Mouse (Mus musculus) C2C12 (cell line): ENCODE results near the gene Sars2.

Source experiments
- CEBPB ChIP-seq: IDR thresholded peaks from one replicate; pipeline ENCODE4 v1.6.1; 2011; ENCODE audit warnings: low read depth, mild to moderate bottlenecking, control low read depth, moderate library complexity
- CTCF ChIP-seq: IDR thresholded peaks from one replicate; pipeline ENCODE4 v1.5.1; 2011; ENCODE audit not compliant: control insufficient read depth, insufficient read depth, insufficient read length
- FOSL1 ChIP-seq: IDR thresholded peaks from one replicate; pipeline ENCODE4 v1.8.0; 2011; ENCODE audit warnings: mild to moderate bottlenecking, low read length; ENCODE audit not compliant: poor library complexity, insufficient read depth, severe bottlenecking
- MAX ChIP-seq: IDR thresholded peaks from one replicate; pipeline ENCODE4 v1.6.1; 2011; ENCODE audit warnings: mild to moderate bottlenecking, control low read depth
- MYOD1 ChIP-seq: IDR thresholded peaks from one replicate; pipeline ENCODE4 v1.6.1; 2011; ENCODE audit warnings: low read depth; ENCODE audit not compliant: control insufficient read depth, insufficient read length
- MYOG ChIP-seq: IDR thresholded peaks from one replicate; pipeline ENCODE4 v1.6.1; 2011; ENCODE audit not compliant: control insufficient read depth, insufficient read length; ENCODE audit errors: extremely low read depth
- USF1 ChIP-seq: IDR thresholded peaks from one replicate; pipeline ENCODE4 v1.6.1; 2011; ENCODE audit warnings: low read depth, mild to moderate bottlenecking, control low read depth, moderate library complexity

GRCm38 (mm10) chr7:28789235-28789634 is 47.4 kb downstream of the Sars2 start:
- no peak for TF ChIP-seq CEBPB
- no peak for TF ChIP-seq CTCF
- no peak for TF ChIP-seq MYOD1
- TF ChIP-seq USF1: no peak
- TF ChIP-seq MYOG: no peak
- TF ChIP-seq MAX: no peak
- no peak for TF ChIP-seq FOSL1
